Comparison of ENCODE assay signal across 18 mouse cellular contexts in the genomic region with DNA sequence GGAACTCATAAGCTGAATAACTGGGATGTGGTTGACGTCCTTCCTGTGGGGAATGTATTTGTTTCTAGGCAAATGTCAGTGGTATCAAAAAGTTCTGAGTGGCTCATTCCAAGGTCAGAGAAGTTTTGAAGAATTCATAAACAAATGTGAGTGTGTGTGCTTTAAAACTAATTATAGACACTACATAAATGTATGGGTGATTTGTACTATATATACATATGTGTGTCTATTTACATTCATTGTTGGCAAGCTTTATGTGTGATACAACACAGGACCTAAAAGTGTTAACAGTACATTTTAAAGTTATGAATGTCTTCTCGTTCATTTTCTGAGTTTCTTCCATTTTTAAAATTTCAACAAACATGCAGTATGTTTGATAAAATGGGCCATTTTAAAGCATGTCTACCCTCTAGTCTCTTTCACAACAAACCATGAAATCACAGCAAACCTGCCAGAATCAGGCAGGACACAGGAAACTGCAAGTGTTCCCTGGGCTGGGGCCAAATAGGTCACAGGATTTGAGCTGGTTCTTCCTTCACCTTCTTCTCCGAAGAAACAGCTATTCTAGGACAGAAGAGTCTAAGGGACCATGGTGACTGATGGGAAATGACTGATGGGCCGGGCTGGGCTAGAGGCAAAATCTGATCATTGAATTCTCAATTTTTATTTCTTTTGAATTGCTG.
DNase-seq lines count a peak whose midpoint lies in the region; ATAC-seq lines count a peak whose summit lies in the region.
"Had no signal": no experiment of that assay in that cellular context is flagged by ENCODE, and none has a peak within 500 bp of the region (broad histone marks: within the 10 kb centered on the region; RNA-seq: fewer than 3 reads in every experiment).

No protein-coding gene starts in this region.

- peak; percentile 52; the same call in 1 of the 2 replicates for ATAC-seq in lung, embryonic 16.5 days (ENCODE audit: low read depth)
- ATAC-seq: midbrain, embryonic 16.5 days had no signal

- H3K36me3 ChIP-seq in lung, embryonic 16.5 days (ENCODE audit: control insufficient read depth, insufficient read depth, low read length), result no peaks in the 10 kb centered on the region
- H3K36me3 ChIP-seq in heart, embryonic 10.5 days, result no peaks in the 10 kb centered on the region
- H3K36me3 ChIP-seq: forebrain, embryonic 10.5 days; limb, embryonic 15.5 days had no signal

- peak; percentile 3 to 13 for DNase-seq in heart, adult 18-20 months
- no peak for DNase-seq in heart, postnatal 36 days
- no peak for DNase-seq in lung, postnatal 10 days
- peak; percentile 87 to 93 for DNase-seq in cerebellum, adult 18-20 months
- DNase-seq in cerebellum, postnatal 36 days, result peak; percentile 86 to 89
- DNase-seq in thymus, postnatal 4 days, result no peak
- no peak for DNase-seq in heart, embryonic 10.5 days (ENCODE audit: low spot score)
- DNase-seq: B cell, adult 2 months; gastrocnemius, postnatal 14 days; kidney, adult 8-10 months; lung, adult 18-20 months; retina, postnatal 1 day; thymus, adult 2 months had no signal

- no peak overlapping the region for H3K9ac ChIP-seq in lung, embryonic 16.5 days (ENCODE audit: low read length)
- H3K9ac ChIP-seq: limb, embryonic 15.5 days had no signal

- H3K9me3 ChIP-seq in lung, embryonic 16.5 days (ENCODE audit: control insufficient read depth, low read length), result no peaks in the 10 kb centered on the region
- no peaks in the 10 kb centered on the region for H3K9me3 ChIP-seq in heart, embryonic 10.5 days
- H3K9me3 ChIP-seq: forebrain, embryonic 10.5 days; limb, embryonic 15.5 days; megakaryocyte, embryonic 14.5 days had no signal

- 51% methylated on average over 4 of the region's 4 CpGs for WGBS in lung, embryonic 16.5 days
- WGBS in heart, embryonic 10.5 days, result 77% methylated on average over 4 of the region's 4 CpGs

- no peak overlapping the region for H3K27ac ChIP-seq in lung, embryonic 16.5 days (ENCODE audit: low read length)
- H3K27ac ChIP-seq in heart, embryonic 10.5 days, result no peak overlapping the region
- H3K27ac ChIP-seq: forebrain, embryonic 10.5 days; limb, embryonic 15.5 days had no signal

- H3K27me3 ChIP-seq in lung, embryonic 16.5 days (ENCODE audit: control insufficient read depth, insufficient read depth, low read depth, low read length), result no peaks in the 10 kb centered on the region
- H3K27me3 ChIP-seq in heart, embryonic 10.5 days (ENCODE audit: insufficient read depth, poor library complexity, severe bottlenecking), result no peaks in the 10 kb centered on the region
- H3K27me3 ChIP-seq: limb, embryonic 15.5 days; megakaryocyte, embryonic 14.5 days had no signal

- H3K4me1 ChIP-seq in lung, embryonic 16.5 days (replicated peaks; ENCODE audit: control insufficient read depth, insufficient read depth, low read length), result no peaks in the 10 kb centered on the region
- H3K4me1 ChIP-seq in heart, embryonic 10.5 days, result no peaks in the 10 kb centered on the region
- H3K4me1 ChIP-seq: limb, embryonic 15.5 days; megakaryocyte, embryonic 14.5 days had no signal

- H3K4me3 ChIP-seq in lung, embryonic 16.5 days (ENCODE audit: low read length), result no peak overlapping the region
- no peak overlapping the region for H3K4me3 ChIP-seq in heart, embryonic 10.5 days
- H3K4me3 ChIP-seq: forebrain, embryonic 10.5 days; limb, embryonic 15.5 days; megakaryocyte, embryonic 14.5 days had no signal

- H3K4me2 ChIP-seq in lung, embryonic 16.5 days (ENCODE audit: low read depth, low read length), result no peak overlapping the region
- H3K4me2 ChIP-seq: limb, embryonic 15.5 days had no signal

- intact Hi-C loops in heart, postnatal 36 days (cut with DNase I), result no loop called here

Comparison
In these comparisons a context has a peak if more than half of its experiments do, and no peak if none do; other contexts are left out.
1. DNase-seq: peak in heart, adult 18-20 months (2 of 2), cerebellum, adult 18-20 months (2 of 2) and cerebellum, postnatal 36 days (2 of 2); none in heart, postnatal 36 days (0 of 2), lung, postnatal 10 days (single experiment), thymus, postnatal 4 days (single experiment) and heart, embryonic 10.5 days (single experiment).